Comparison of ENCODE assay signal across 16 mouse cellular contexts in the genomic region with DNA sequence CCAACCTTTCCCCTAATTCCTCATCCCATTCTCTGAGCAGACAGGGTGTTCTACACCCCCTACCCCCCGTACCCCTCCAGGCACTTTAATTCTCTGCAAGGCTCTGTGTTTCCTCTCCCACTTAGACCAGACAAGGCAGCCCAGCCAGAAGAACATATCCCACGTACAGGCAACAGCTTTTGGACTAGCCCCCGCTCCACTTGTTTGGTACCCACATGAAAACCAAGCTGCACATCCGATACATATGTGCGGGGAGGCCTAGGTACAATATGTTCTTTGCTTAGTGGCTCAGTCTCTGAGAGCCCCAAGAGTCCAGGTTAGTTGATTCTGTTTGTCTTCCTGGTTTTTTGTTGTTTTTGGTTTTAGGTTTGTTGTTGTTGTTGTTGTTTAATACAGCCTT. TPM values are rescaled to one million over a fixed set of nuclear protein-coding genes. Genes with fewer than 3 reads are reported as not detected.
DNase-seq lines count a peak whose midpoint lies in the region.
"Had no signal": no experiment of that assay in that cellular context is flagged by ENCODE, and none has a peak within 500 bp of the region (broad histone marks: within the 10 kb centered on the region; RNA-seq: fewer than 3 reads in every experiment).

No protein-coding gene starts in this region.

- intact Hi-C loops in left cerebral cortex, postnatal 14 days (cut with DNase I) = no loop called here

- DNase-seq in layer of hippocampus, adult 11-12 months (ENCODE audit: low spot score) = peak; percentile 53
- no peak for DNase-seq in layer of hippocampus, postnatal 25 days (ENCODE audit: extremely low spot score in 1 of 2, low spot score in 1 of 2)
- DNase-seq in brain, adult 2 months (ENCODE audit: low read depth, low spot score) = peak; percentile 55
- peak; percentile 31 for DNase-seq in layer of hippocampus, adult 9-10 months (ENCODE audit: low spot score)
- DNase-seq in telencephalon, adult 2 months (ENCODE audit: low read depth, low spot score) = peak; percentile 21
- no peak for DNase-seq in spleen, adult 12 weeks (ENCODE audit: low spot score)
- no peak for DNase-seq in left cerebral cortex, postnatal 14 days (ENCODE audit: low spot score in 2 of 2)
- DNase-seq: adrenal gland, adult 8-10 months; adrenal gland, postnatal 25 days; cerebellum, adult 18-20 months; cerebellum, adult 9-10 months; cerebellum, postnatal 14 days; gastrocnemius, postnatal 25 days; heart, adult 18-20 months; heart, postnatal 14 days; heart, postnatal 4 days had no signal

RNA-seq across cellular contexts. Expression of gene Smarca4, which starts 46.1 kb away (rescaled TPM):
- total RNA-seq in layer of hippocampus, postnatal 25 days (2021) = 100 to 1,000 TPM; 115 to 122 TPM
- 100 to 1,000 TPM; 129 TPM for total RNA-seq in left cerebral cortex, postnatal 14 days (2021)

Comparison
In these comparisons a context has a peak if more than half of its experiments do, and no peak if none do; other contexts are left out.
1. DNase-seq: peak in layer of hippocampus, adult 11-12 months (single experiment), brain, adult 2 months (single experiment), layer of hippocampus, adult 9-10 months (single experiment) and telencephalon, adult 2 months (single experiment); none in layer of hippocampus, postnatal 25 days (0 of 2), spleen, adult 12 weeks (single experiment) and left cerebral cortex, postnatal 14 days (0 of 2).